Mouse (Mus musculus) spleen, adult 2 months (tissue): ENCODE results near the gene Riiad1.

Source experiments
- CTCF ChIP-seq: fragments of 200-500 bp; IDR thresholded peaks from 2 replicates; pipeline ENCODE4 v1.5.1; 2011; ENCODE audit warnings: mild to moderate bottlenecking, inconsistent platforms; ENCODE audit not compliant: insufficient read depth, insufficient read length, insufficient replicate concordance; ENCODE audit errors: extremely low read depth
- POLR2A ChIP-seq: fragments of 200-500 bp; IDR thresholded peaks from 2 replicates; pipeline ENCODE4 v1.6.1; 2011; ENCODE audit warnings: low read depth, low read length, inconsistent platforms

- TF ChIP-seq CTCF (no peak), POLR2A (no peak)
Measured at GRCm38 (mm10) chr3:94473567-94474232, 6.4 kb downstream of the Riiad1 start.
